Mouse (Mus musculus): Measurements from ENCODE around the gene Smg9.

DNA sequence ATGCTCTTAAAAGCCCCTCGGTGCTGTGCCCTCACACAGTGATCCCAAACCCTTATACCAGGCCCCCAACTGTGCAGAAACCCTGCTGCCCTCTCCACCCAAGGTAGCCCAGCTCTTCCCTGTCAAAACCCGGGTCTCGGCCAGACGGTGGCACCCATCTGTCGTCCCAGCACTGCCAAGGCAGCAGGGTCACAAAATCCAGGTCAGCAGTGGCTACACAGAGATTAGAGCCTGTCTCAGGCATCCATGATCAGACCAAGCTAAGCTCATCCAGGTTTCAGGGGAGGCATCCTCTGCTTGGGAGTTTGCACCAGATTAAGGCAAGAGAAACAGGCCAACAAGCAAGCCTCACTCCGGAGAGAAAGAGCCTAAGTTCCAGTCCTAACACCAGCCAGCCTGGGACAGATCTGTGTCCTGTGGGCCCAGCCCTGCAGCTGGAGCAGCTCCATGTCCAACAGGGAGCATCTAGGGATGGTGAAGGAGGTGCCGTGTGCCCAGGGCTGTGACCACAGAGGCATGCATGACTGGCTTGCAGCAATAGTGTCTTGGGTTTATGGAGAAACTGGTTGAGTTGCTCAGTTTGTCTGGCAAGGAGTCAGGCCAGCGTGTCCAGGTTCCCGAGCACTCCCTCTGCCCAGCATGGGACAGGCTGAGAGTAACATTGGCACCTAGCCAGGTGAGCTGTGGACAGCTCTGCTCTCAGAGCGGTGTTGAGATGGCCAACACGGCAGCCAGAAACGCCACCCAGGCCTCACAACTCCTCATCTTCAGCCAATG is 24.7 kb downstream of the Smg9 start:
- no peak for TF ChIP-seq MAFK (IDR thresholded peaks at IDR 0.05; ENCODE audit: insufficient read depth, low read depth, low read length)
- TF ChIP-seq ZNF384 (IDR thresholded peaks at IDR 0.05; ENCODE audit: low read depth, low read length): no peak
- no peak for TF ChIP-seq ZC3H11A (IDR thresholded peaks at IDR 0.05; ENCODE audit: borderline replicate concordance, low read depth, low read length)
- no peak for TF ChIP-seq HCFC1 (IDR thresholded peaks at IDR 0.05; ENCODE audit: borderline replicate concordance, insufficient read depth, low read length)

All from ES-E14 (cell line).